Mouse (Mus musculus): ENCODE measurements around the gene Plekha7. TPM values are rescaled to one million over a fixed set of nuclear protein-coding genes. Genes with fewer than 3 reads are reported as not detected.

Plekha7 gene
- polyA plus RNA-seq, 1 experiment from 2014 or later: 9.5 TPM

DNA sequence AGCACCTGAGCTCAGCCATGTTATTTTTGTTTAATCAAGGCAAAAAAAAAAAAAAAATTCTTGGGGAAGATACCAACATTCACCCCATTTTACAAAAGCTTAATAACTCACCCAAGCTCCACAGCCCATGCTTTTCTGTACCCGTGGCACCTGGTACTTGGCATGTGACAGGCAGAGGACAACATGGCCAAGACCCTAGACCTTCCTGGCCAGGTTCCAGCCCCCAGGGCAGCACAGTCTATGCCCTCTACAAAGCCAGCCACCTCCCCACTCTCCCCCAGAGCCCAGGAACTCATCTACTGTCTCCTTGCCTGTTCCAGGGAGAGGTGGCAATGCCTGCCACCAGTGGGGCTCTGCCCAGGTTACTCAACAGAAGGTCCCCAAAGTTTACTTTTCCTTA lies 17.6 kb downstream of the Plekha7 start:
- 67% methylated on average over 1 of the region's 1 CpGs for WGBS
- TF ChIP-seq CTCF (IDR thresholded peaks at IDR 0.05; ENCODE audit: low read depth): no peak
- Histone ChIP-seq H3K4me1 (ENCODE audit: insufficient read depth) (peaks cover 8% of the 10 kb centered on the region; the same call in 1 of the 2 replicates), H3K4me3 (ENCODE audit: low read depth, low read length) (no peak overlapping the region), H3K9ac (no peak overlapping the region), H3K9me3 (ENCODE audit: low read depth, low read length) (no peaks in the 10 kb centered on the region), H3K27ac (ENCODE audit: low read depth) (no peak overlapping the region), H3K27me3 (ENCODE audit: insufficient read depth, low read length) (no peaks in the 10 kb centered on the region), H3K4me2 (no peak overlapping the region), H3K36me3 (ENCODE audit: insufficient read depth) (no peaks in the 10 kb centered on the region)
- ATAC-seq (ENCODE audit: insufficient read depth) (no peak), DNase-seq (no peak)

- no peaks in the 10 kb centered on the region for H3K36me3 ChIP-seq (ENCODE audit: insufficient read depth)
- no peak overlapping the region for H3K4me3 ChIP-seq (ENCODE audit: low read depth, low read length)
- H3K9me3 ChIP-seq (ENCODE audit: low read depth, low read length): no peaks in the 10 kb centered on the region
- H3K4me2 ChIP-seq: no peak overlapping the region
- H3K4me1 ChIP-seq (ENCODE audit: insufficient read depth): peaks cover 8% of the 10 kb centered on the region; the same call in 1 of the 2 replicates
- ATAC-seq (ENCODE audit: insufficient read depth): no peak
- no peak for DNase-seq
- TF ChIP-seq CTCF (IDR thresholded peaks at IDR 0.05; ENCODE audit: low read depth): no peak
- H3K9ac ChIP-seq: no peak overlapping the region
- no peak overlapping the region for H3K27ac ChIP-seq (ENCODE audit: low read depth)
- no peaks in the 10 kb centered on the region for H3K27me3 ChIP-seq (ENCODE audit: insufficient read depth, low read length)
- 75% methylated on average over 3 of the region's 3 CpGs for WGBS
Observed at GRCm38 (mm10) chr7:116288996-116289395, 19.2 kb downstream of the Plekha7 start.

DNA sequence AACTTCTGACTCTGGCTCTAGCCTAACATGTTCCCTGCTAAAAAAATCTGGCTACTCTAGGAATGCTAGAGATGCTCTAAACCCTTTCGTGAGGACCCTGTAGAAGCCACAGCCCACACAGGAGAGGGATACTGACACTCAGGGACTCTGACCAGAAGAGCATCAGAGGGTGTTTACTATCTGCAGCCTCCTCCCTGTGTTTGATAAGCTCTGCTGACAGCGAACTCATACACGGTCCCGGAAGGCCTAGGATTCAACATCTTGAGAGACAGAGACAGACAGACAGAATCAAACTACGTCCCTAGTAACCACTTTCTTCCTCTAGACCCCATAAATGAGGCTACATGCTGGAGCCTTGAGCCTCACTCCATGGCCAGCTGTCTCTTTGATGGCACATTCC lies 20.2 kb downstream of the Plekha7 start:
- no peaks in the 10 kb centered on the region for H3K9me3 ChIP-seq (ENCODE audit: low read depth, low read length)
- H3K27me3 ChIP-seq (ENCODE audit: insufficient read depth, low read length): no peaks in the 10 kb centered on the region
- no peak overlapping the region for H3K27ac ChIP-seq (ENCODE audit: low read depth)
- no peak overlapping the region for H3K4me3 ChIP-seq (ENCODE audit: low read depth, low read length)
- TF ChIP-seq CTCF (IDR thresholded peaks at IDR 0.05; ENCODE audit: low read depth): no peak
- ATAC-seq (ENCODE audit: insufficient read depth): no peak
- WGBS: 48% methylated on average over 5 of the region's 5 CpGs
- peaks cover 9% of the 10 kb centered on the region; the same call in 1 of the 2 replicates for H3K4me1 ChIP-seq (ENCODE audit: insufficient read depth)
- no peak overlapping the region for H3K9ac ChIP-seq
- H3K4me2 ChIP-seq: no peak overlapping the region
- no peaks in the 10 kb centered on the region for H3K36me3 ChIP-seq (ENCODE audit: insufficient read depth)
- no peak for DNase-seq

DNA sequence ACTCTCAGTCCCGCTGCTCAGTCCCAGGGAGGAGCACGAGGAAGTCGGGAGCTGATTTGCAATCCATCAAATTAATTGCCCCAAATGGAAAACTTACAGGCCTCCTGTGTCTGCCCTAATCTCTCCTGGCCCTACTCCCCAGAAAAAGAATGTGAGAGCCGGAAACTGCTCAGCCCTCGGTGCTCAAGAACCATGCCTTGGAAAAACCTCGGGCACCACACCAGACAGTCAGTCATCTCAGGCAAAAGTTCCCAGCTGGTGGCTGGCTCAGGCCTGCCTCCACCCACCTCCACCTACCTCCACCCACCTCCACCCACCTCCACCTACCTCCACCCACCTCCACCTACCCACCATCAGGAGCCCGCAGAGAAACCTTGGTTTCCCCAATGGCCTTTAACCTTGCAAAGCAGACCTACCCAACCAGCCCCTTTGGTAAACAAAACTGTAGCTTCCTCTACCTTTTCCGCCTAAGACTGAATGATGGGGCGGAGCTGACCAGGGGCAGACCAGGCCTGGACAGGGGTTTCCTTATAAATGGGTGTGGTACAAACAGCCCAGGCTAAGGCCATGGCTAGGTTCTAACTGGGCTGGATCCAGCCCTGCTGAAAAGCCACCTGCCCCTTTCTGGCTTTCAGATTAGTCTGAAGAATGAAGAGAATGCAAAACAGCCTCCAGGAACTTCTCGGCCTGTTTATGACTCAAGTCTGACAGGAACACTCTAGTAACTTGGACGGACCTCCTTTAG lies 21.4 kb downstream of the Plekha7 start:
- no peaks in the 10 kb centered on the region for H3K36me3 ChIP-seq (ENCODE audit: insufficient read depth)
- TF ChIP-seq CTCF (IDR thresholded peaks at IDR 0.05; ENCODE audit: low read depth): no peak
- no peak overlapping the region for H3K9ac ChIP-seq
- H3K4me1 ChIP-seq (ENCODE audit: insufficient read depth): peaks cover 12% of the 10 kb centered on the region; the same call in 1 of the 2 replicates
- H3K9me3 ChIP-seq (ENCODE audit: low read depth, low read length): no peaks in the 10 kb centered on the region
- H3K4me2 ChIP-seq: no peak overlapping the region
- DNase-seq (no peak), ATAC-seq (ENCODE audit: insufficient read depth) (peak; percentile 55)
- peak overlapping the region; percentile 7; the same call in 1 of the 2 replicates for H3K27ac ChIP-seq (ENCODE audit: low read depth)
- WGBS: 27% methylated on average over 11 of the region's 11 CpGs
- no peaks in the 10 kb centered on the region for H3K27me3 ChIP-seq (ENCODE audit: insufficient read depth, low read length)
- no peak overlapping the region for H3K4me3 ChIP-seq (ENCODE audit: low read depth, low read length)

DNA sequence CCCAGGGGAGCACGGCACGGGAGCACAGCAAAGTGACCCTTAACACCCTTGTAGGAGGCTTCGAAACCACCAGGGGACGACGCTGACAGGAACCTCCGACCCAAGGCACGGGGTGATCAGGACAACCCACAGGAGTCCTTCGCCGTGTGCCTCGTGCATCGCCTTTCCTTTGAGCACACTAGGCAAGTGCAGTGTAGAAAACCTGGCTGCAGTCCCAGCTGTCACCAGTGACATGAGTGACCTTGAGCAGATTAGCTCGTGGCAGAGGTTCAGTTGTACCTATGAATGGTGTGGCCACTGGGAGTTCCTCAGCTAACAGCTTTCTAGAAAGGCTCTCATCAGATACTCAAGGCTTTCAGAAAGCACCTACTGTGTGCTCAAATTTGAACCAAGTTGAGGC lies 22.0 kb downstream of the Plekha7 start:
- Histone ChIP-seq H3K4me2 (no peak overlapping the region), H3K36me3 (ENCODE audit: insufficient read depth) (no peaks in the 10 kb centered on the region), H3K9me3 (ENCODE audit: low read depth, low read length) (no peaks in the 10 kb centered on the region), H3K27me3 (ENCODE audit: insufficient read depth, low read length) (no peaks in the 10 kb centered on the region), H3K4me1 (ENCODE audit: insufficient read depth) (peaks cover 12% of the 10 kb centered on the region; the same call in 1 of the 2 replicates), H3K4me3 (ENCODE audit: low read depth, low read length) (no peak overlapping the region), H3K27ac (ENCODE audit: low read depth) (peak overlapping the region; percentile 7; the same call in 1 of the 2 replicates), H3K9ac (no peak overlapping the region)
- TF ChIP-seq CTCF (IDR thresholded peaks at IDR 0.05; ENCODE audit: low read depth): peak; percentile 3; the same call in 1 of the 2 replicates
- DNase-seq: peak; percentile 36
- ATAC-seq (ENCODE audit: insufficient read depth): peak; percentile 33; the same call in 1 of the 2 replicates
- 59% methylated on average over 12 of the region's 12 CpGs for WGBS

- no peak overlapping the region for H3K27ac ChIP-seq (ENCODE audit: low read depth)
- no peak overlapping the region for H3K4me3 ChIP-seq (ENCODE audit: low read depth, low read length)
- H3K36me3 ChIP-seq (ENCODE audit: insufficient read depth): no peaks in the 10 kb centered on the region
- DNase-seq (no peak), ATAC-seq (ENCODE audit: insufficient read depth) (no peak)
- no peaks in the 10 kb centered on the region for H3K9me3 ChIP-seq (ENCODE audit: low read depth, low read length)
- H3K9ac ChIP-seq: no peak overlapping the region
- H3K4me2 ChIP-seq: no peak overlapping the region
- WGBS: 73% methylated on average over 1 of the region's 1 CpGs
- H3K27me3 ChIP-seq (ENCODE audit: insufficient read depth, low read length): no peaks in the 10 kb centered on the region
- peaks cover 12% of the 10 kb centered on the region; the same call in 1 of the 2 replicates for H3K4me1 ChIP-seq (ENCODE audit: insufficient read depth)
- no peak for TF ChIP-seq CTCF (IDR thresholded peaks at IDR 0.05; ENCODE audit: low read depth)
Observed at GRCm38 (mm10) chr7:116285216-116285615, 23.0 kb downstream of the Plekha7 start.

DNA sequence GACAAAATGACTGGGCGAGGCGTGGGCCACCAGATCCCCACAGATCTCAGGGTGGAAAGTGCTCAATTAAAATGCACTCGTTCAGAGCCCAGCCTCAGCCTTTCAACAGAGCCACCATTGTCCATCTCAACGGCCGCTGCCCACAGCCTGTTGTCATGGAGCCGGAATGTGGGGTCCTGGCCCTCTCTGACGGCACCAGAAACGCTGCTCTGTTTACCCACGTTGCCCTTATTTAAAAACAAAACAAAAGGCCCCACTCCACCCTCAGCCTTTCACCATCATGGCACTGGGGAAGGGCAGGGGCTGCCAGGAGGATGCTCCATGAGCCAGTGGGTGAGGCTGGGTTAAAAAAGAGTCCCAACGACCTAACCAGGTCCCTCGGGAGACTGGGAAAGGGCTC lies 25.4 kb downstream of the Plekha7 start:
- no peak overlapping the region for H3K4me3 ChIP-seq (ENCODE audit: low read depth, low read length)
- H3K9ac ChIP-seq: no peak overlapping the region
- ATAC-seq (ENCODE audit: insufficient read depth) (no peak), DNase-seq (peak; percentile 26)
- no peaks in the 10 kb centered on the region for H3K27me3 ChIP-seq (ENCODE audit: insufficient read depth, low read length)
- H3K4me1 ChIP-seq (ENCODE audit: insufficient read depth): peaks cover 12% of the 10 kb centered on the region; the same call in 1 of the 2 replicates
- TF ChIP-seq CTCF (IDR thresholded peaks at IDR 0.05; ENCODE audit: low read depth): no peak
- H3K36me3 ChIP-seq (ENCODE audit: insufficient read depth): no peaks in the 10 kb centered on the region
- no peak overlapping the region for H3K27ac ChIP-seq (ENCODE audit: low read depth)
- 0 out of 2 replicates have a peak overlapping the region, but pooled peaks have one; percentile 10 for H3K4me2 ChIP-seq
- H3K9me3 ChIP-seq (ENCODE audit: low read depth, low read length): no peaks in the 10 kb centered on the region
- WGBS: 33% methylated on average over 11 of the region's 11 CpGs

Data from lung, embryonic 14.5 days (tissue).